Mouse (Mus musculus) adrenal gland, adult (tissue): ENCODE results near the gene Abca9.

Experiments
- DNase-seq, 2 experiments: peaks; one replicate each; pipeline ENCODE4 v3.0.0; 2022 to 2023; ENCODE audit warnings: low spot score in 1 of 2; ENCODE audit not compliant: inconsistent age in 2 of 2

The Abca9 gene

GRCm38 (mm10) chr11:110167459-110168251 lies at the start of gene Abca9:
Abca9 (minus strand) TSS chr11:110168196.
- DNase-seq = peak in 1 of 2 experiments; percentile 46

- DNase-seq = no peak
Observed at GRCm38 (mm10) chr11:110217118-110217517, 49.1 kb upstream of the Abca9 start.

- DNase-seq = no peak
Observed at GRCm38 (mm10) chr11:110203930-110204329, 35.9 kb upstream of the Abca9 start.

- DNase-seq = no peak
Observed at GRCm38 (mm10) chr11:110198882-110199281, 30.9 kb upstream of the Abca9 start.

GRCm38 (mm10) chr11:110196561-110197306 lies 28.7 kb upstream of the Abca9 start:
- DNase-seq = no peak

DNA sequence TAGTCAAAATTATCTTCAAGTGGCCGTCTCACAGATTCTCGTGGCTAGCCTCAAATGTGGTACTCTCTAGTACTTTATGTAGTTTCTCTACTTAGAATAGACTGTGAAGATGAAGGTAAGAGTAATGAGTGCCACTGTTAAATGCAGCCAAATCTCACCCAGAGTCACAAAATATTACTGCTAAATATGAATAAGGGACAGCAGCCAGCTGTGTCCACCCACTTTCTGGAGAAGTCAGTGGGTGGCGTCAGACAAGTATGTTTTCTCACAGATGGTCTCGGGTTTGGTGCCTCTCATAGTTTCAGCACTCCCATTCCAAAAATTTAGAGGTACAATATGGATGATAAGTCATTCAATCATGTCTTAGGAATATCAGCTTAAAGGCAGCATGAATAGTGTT lies 27.3 kb upstream of the Abca9 start:
- no peak for DNase-seq

DNA sequence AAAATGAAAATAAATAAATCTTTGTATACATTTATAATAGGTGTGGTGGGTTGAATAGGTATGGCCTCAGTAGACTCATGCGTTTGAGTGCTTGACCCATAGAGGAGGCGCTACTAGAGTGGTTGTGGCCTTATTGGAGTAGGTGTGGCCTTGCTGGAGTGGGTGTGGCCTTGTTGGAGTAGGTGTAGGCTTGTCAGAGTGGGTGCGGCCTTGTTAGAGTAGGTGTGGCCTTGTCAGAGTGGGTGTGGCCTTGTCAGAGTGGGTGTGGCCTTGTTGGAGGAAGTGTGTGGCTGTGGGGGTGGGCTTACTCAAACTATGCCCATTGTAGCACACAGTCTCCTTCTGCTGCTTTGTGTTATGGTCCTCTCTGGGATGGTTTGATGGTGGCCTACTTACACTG lies 3.2 kb upstream of the Abca9 start:
- no peak for DNase-seq

DNA sequence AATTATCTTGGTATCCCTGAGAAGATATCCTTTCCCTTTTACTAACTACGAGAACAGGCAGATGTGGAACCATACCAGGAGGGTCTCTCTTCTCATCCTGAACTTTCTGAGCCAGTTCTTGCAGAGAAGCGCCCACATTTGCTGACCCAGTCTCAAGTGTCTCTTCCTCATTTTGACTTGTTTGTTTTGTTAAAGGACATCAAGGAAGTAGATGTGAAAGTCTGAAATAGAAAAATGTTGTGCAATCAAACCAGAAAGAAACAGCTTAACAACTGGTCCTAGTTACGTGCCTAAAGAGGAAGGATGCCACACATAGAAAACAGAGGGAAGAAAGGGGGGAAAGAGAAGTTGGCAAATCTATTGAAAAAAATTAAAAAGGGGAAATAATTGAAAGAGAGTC lies 2.2 kb downstream of the Abca9 start:
- DNase-seq = peak in 1 of 2 experiments; percentile 25

GRCm38 (mm10) chr11:110165409-110165808 lies 2.6 kb downstream of the Abca9 start:
- no peak for DNase-seq

DNA sequence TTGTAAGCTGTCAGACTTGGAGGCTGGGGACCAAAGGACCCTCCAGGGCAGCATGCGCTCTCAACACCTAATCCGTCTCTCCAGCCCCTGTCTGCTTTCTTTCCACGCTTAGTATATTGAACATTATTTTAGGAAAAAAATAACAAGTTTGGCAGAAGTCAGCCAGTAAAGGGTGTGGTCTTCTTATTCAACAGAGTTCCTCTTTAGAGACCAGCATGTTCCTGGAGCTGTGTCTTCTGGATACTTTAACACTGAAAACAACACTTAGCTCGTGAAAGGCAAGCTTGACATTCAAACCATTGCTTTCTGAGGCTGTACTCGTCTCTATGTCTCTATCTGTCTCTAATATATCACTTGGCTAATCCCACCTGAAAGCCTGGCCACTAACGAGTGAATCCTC lies 10.9 kb downstream of the Abca9 start:
- no peak for DNase-seq

- no peak for DNase-seq
Observed at GRCm38 (mm10) chr11:110155985-110156384, 12.0 kb downstream of the Abca9 start.

- DNase-seq = no peak
Observed at GRCm38 (mm10) chr11:110147640-110148039, 20.4 kb downstream of the Abca9 start.

DNA sequence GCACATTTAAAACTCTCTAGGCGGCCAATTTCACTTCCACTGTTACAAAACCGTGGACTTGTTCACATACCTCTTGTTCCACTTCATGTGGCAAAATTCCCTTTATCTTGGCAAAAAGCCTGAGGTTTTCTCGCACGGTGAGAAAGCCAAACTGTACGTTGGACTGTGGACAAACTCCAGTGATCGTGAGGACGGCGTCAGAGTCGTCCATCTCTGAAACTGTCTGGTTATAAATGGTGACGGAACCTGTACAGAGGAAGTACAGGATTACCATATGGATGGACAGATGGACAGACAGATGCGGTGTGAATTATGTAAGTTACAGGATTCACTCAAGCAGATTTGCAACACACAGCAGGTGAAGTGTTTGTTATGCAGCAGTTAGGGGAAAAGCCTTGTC lies 22.6 kb downstream of the Abca9 start:
- DNase-seq = no peak

DNA sequence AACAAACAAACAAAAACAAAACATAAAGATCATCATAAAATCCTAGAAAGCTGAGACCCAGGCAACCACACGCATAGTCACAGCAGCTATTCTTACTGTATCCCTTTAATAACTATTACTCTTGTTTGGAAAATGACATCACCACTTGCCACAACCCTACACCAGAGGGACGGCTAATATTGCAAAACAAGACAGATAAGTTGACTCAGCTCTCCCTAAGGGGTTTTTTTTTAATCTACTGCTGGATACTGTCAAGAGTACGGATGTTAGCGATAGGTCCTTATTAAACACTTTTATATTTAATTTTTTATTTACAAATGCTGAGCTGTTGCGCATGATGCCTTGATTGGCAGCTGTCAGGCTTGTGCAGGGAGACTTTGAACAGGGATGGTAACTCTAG lies 37.2 kb downstream of the Abca9 start:
- peak in 1 of 2 experiments; percentile 38 for DNase-seq

- peak in 1 of 2 experiments; percentile 32 for DNase-seq
Observed at GRCm38 (mm10) chr11:110111137-110111536, 56.9 kb downstream of the Abca9 start.

- no peak for DNase-seq
Observed at GRCm38 (mm10) chr11:110101437-110101836, 66.6 kb downstream of the Abca9 start.

- no peak for DNase-seq
Observed at GRCm38 (mm10) chr11:110098901-110099300, 69.1 kb downstream of the Abca9 start.

DNA sequence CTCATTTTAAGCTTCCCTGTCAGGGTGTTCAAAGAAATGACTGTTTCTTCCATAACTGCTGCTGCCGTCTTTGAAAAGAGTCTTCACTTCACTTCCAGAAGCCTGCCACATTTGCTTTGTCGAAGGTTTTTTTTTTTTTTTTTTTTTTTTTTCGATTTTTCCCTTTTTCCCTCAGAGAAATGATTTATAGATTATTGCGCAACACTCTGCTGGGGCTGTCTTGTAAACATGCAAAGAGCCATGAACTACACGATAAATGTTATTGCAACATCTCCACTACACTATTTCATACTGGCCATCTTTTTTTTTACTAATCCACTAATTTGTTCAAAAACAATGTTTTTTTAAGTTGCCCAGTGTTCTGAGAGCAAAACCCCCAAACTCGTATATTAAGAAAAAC lies 70.5 kb downstream of the Abca9 start:
- DNase-seq = peak in 1 of 2 experiments; percentile 34

GRCm38 (mm10) chr11:110095858-110096257 lies 72.1 kb downstream of the Abca9 start, which contains the start of gene Abca8a:
Abca8a (minus strand) TSS chr11:110095978.
- DNase-seq = peak; percentile 11 to 52

DNA sequence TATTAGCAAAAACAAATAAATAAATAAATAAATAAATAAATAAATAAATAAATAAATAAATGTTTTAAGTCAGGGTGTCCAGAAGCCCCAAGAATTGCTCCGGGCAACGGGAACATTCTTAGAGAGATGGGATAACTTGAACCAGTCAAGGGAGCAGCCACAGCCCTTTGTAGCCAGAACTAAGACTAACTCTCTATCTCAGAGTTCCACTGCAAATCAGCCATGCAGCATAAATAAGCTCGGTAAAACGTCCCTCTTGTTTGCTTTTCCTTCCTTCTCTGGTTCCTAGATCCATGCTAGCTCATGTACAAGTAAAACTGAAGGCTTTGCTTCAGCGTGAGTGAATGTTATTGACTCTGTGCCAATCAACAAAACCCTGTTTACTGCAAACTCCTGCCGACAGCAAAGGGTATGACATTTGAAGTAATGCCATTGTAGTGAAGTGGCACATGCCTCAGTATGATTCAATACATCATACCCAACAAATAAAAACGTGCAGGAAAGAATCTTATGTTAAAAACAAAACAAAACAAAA lies 73.1 kb downstream of the Abca9 start:
- DNase-seq = peak in 1 of 2 experiments; percentile 53

DNA sequence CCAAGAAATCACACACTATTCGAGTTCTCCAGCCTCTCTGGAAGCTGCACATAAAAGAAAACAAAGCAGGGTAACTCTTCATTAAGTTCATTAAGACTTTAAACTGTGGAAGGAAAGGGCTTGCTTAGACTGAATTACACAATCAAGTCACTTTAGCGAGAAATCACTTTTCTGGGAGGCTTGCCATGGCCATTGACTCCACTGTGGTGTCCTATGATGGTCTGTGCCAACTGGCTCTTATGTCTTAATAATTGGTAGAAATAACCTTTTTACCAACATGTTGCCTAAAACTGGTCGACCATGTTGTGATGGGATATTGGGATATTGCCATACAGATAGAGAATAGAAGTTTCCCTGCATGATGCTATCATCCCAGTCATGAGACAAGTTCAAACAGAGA lies 73.8 kb downstream of the Abca9 start:
- DNase-seq = peak in 1 of 2 experiments; percentile 74

GRCm38 (mm10) chr11:110091328-110091727 lies 76.7 kb downstream of the Abca9 start:
- DNase-seq = peak in 1 of 2 experiments; percentile 31
